Mouse (Mus musculus): Measurements from ENCODE around the gene Pou2f3.

- TF ChIP-seq POLR2A (IDR thresholded peaks at IDR 0.05; ENCODE audit: borderline replicate concordance, control insufficient read depth, low read depth, low read length): no peak
- TF ChIP-seq CTCF (IDR thresholded peaks at IDR 0.05; ENCODE audit: control insufficient read depth, insufficient read depth, low read length): no peak
These were observed 108.1 kb downstream of the Pou2f3 start for GRCm38 (mm10) chr9:43101936-43102595.

Measured in bone marrow, adult 2 months (tissue).